Mouse (Mus musculus) megakaryocyte, embryonic 14.5 days (primary cell): ENCODE measurements around the gene Metrnl. TPM values are rescaled to one million over a fixed set of nuclear protein-coding genes. Genes with fewer than 3 reads are reported as not detected.

Source experiments
- H3K27me3 ChIP-seq: replicated peaks from 2 replicates; pipeline ENCODE3; 2012; ENCODE audit warnings: inconsistent platforms
- H3K36me3 ChIP-seq: replicated peaks from 2 replicates; pipeline ENCODE3; 2012; ENCODE audit warnings: low read length, inconsistent platforms, mixed read lengths
- H3K4me1 ChIP-seq: 2 replicates; pipeline ENCODE4 v1.6.1; 2012; ENCODE audit warnings: inconsistent platforms
- H3K4me3 ChIP-seq: replicated peaks from 2 replicates; pipeline ENCODE3; 2012; ENCODE audit warnings: moderate library complexity, mild to moderate bottlenecking, inconsistent platforms
- H3K9me3 ChIP-seq: 2 replicates; pipeline ENCODE4 v1.6.1; 2012; ENCODE audit warnings: inconsistent platforms
- FLI1 ChIP-seq: IDR thresholded peaks from 2 replicates; pipeline ENCODE4 v1.6.1; 2012; ENCODE audit warnings: low read length, inconsistent platforms, mixed read lengths
- GATA1 ChIP-seq: IDR thresholded peaks from 3 replicates; pipeline ENCODE4 v1.6.1; 2012; ENCODE audit warnings: mixed read lengths, low read length, inconsistent platforms, borderline replicate concordance
- polyA plus RNA-seq: library from polyadenylated mRNA; stranded (reverse); fragments of >175 nt; gene quantifications from 2 replicates; pipeline ENCODE4 v1.2.3, GENCODE M21; 2012; ENCODE audit warnings: low replicate concordance; ENCODE audit not compliant: insufficient read depth

Metrnl gene
- polyA plus RNA-seq, 1 experiment: 12.5 TPM

DNA sequence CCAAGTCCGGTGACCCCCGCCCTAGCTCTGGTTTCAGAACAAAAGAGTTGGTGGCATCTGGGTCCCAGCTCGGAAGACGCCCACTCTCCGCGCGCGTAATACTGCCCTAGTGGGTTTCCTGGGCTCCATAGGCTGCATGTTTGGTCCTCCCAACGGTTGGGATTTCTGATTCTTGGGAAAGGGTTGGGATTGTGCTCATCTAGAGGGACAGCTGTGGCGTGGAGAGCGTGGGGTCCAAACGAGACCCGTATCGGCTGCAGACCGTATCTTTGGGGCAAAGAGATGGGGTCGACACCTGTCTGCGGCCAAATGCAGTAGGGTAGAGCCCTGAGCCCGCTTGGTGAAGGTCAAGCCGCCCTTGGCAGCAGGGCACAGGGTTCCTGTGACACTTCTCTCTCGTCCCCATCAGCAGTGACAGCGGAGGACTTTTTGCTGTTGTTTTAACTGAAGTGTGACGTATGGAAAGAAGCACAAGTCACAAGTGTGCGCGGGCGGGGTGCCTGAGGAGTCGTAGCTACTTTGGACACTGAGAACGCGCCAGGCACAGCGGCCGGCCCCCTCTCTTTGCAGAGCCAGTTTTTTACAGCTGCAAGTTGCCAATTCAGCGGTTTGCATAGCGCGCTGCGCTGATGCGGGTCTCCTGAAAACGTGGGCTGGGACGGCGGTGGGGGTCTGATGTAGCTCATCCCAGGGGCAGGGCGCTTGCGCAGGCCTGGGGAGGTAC lies 1.7 kb downstream of the Metrnl start:
- peaks cover 8% of the 10 kb centered on the region for H3K36me3 ChIP-seq
- H3K4me3 ChIP-seq: peak overlapping the region; percentile 97
- peaks cover 38% of the 10 kb centered on the region for H3K27me3 ChIP-seq
- peaks cover 70% of the 10 kb centered on the region for H3K4me1 ChIP-seq
- no peak for TF ChIP-seq GATA1
- no peak for TF ChIP-seq FLI1
- H3K9me3 ChIP-seq: no peaks in the 10 kb centered on the region

DNA sequence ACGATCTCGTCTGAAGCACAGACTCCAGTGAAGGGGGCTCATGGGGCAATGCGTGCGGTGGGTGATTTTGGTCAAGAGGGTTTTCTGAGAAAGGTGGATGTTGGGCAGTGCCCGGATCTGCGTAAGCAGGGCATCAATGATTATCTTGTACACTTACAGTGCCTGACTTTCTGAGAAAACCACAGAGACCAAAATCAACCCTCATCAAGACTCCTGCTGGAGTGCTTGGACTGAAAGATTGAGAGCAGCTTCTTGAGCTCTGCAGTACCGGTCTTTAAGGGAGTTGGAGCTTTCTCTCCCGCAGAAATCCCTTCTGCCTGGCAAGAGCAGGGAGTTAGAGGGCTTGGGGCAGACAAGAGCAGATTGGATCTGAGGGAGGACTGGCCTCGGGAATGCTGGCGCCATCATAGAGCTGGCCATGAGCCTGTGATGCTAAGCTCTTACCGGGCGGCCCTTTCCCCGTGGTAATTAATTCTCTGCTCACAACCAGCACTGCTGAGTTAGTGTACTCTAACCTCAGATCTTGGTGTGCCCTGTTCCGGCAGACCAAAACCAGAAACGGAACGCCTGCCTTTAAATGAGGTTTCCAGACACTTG lies 2.4 kb downstream of the Metrnl start:
- Histone ChIP-seq H3K27me3 (peaks cover 38% of the 10 kb centered on the region), H3K4me1 (peaks cover 64% of the 10 kb centered on the region), H3K9me3 (no peaks in the 10 kb centered on the region), H3K4me3 (peak overlapping the region; percentile 97), H3K36me3 (peaks cover 14% of the 10 kb centered on the region)
- TF ChIP-seq GATA1 (no peak), FLI1 (no peak)

- Histone ChIP-seq H3K27me3 (peaks cover 41% of the 10 kb centered on the region), H3K4me1 (peaks cover 70% of the 10 kb centered on the region), H3K9me3 (no peaks in the 10 kb centered on the region), H3K4me3 (peak overlapping the region; percentile 53), H3K36me3 (peaks cover 36% of the 10 kb centered on the region)
- no peak for TF ChIP-seq FLI1
- no peak for TF ChIP-seq GATA1
Observed at GRCm38 (mm10) chr11:121706521-121707005, 5.2 kb downstream of the Metrnl start.

- H3K36me3 ChIP-seq: peaks cover 54% of the 10 kb centered on the region
- peaks cover 54% of the 10 kb centered on the region for H3K4me1 ChIP-seq
- no peak for TF ChIP-seq FLI1
- TF ChIP-seq GATA1: no peak
Observed at GRCm38 (mm10) chr11:121709278-121709677, 7.9 kb downstream of the Metrnl start.

GRCm38 (mm10) chr11:121710245-121710644 lies 8.9 kb downstream of the Metrnl start:
- H3K4me3 ChIP-seq: no peak overlapping the region
- no peaks in the 10 kb centered on the region for H3K9me3 ChIP-seq
- H3K27me3 ChIP-seq: peaks cover 12% of the 10 kb centered on the region
- TF ChIP-seq GATA1: no peak
- no peak for TF ChIP-seq FLI1
- peaks cover 45% of the 10 kb centered on the region for H3K4me1 ChIP-seq
- H3K36me3 ChIP-seq: peaks cover 63% of the 10 kb centered on the region

More at GRCm38 (mm10) chr11:121709278-121709677, 7.9 kb downstream of the Metrnl start:
- peaks cover 18% of the 10 kb centered on the region for H3K27me3 ChIP-seq
- no peaks in the 10 kb centered on the region for H3K9me3 ChIP-seq
- H3K4me3 ChIP-seq: no peak overlapping the region

DNA sequence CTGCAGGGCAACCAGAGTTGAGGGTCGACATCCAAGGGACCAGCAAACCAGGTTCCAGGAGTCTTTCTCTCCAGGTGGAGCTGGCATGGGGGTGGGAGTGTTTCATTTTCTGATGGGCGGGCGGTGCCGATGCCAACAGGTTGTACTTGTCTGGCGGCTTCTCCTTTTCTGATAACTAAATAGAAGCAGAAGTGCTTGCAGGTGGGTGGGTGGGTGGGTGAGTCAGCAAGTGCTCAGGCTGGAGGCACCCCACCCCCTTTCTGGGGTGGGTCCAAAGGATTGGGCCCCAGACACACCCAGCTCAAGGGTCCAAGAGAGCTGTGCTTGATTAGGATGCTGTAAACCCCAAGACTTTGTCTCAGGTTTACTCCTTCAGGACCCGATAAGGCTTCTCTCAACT lies 11.6 kb downstream of the Metrnl start:
- H3K4me1 ChIP-seq: peaks cover 18% of the 10 kb centered on the region
- peaks cover 82% of the 10 kb centered on the region for H3K36me3 ChIP-seq
- no peak for TF ChIP-seq GATA1
- no peak for TF ChIP-seq FLI1
- H3K27me3 ChIP-seq: peaks cover 11% of the 10 kb centered on the region
- H3K9me3 ChIP-seq: no peaks in the 10 kb centered on the region
- H3K4me3 ChIP-seq: no peak overlapping the region

DNA sequence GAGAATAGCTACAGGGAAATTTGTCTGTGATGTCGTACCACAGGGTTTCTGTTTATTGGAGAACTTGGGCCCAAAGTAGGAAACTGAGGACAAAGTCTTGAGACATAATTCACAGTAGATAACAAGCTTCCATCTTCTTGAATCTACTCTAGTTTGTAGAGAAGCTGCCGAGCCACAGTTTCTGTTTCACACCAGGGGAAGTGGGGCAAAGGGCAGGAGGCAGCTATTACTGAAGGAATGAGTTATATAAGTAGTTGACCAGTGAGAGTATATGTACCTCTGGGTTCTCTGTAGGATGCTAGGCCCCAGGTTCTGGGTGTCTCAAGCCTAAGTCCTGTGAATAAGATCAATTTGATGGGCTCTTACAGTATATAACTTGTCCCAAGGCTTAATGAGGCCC lies 12.2 kb downstream of the Metrnl start:
- Histone ChIP-seq H3K36me3 (peaks cover 77% of the 10 kb centered on the region), H3K4me1 (peaks cover 17% of the 10 kb centered on the region), H3K27me3 (peaks cover 11% of the 10 kb centered on the region), H3K9me3 (no peaks in the 10 kb centered on the region), H3K4me3 (no peak overlapping the region)
- TF ChIP-seq GATA1 (no peak), FLI1 (no peak)

DNA sequence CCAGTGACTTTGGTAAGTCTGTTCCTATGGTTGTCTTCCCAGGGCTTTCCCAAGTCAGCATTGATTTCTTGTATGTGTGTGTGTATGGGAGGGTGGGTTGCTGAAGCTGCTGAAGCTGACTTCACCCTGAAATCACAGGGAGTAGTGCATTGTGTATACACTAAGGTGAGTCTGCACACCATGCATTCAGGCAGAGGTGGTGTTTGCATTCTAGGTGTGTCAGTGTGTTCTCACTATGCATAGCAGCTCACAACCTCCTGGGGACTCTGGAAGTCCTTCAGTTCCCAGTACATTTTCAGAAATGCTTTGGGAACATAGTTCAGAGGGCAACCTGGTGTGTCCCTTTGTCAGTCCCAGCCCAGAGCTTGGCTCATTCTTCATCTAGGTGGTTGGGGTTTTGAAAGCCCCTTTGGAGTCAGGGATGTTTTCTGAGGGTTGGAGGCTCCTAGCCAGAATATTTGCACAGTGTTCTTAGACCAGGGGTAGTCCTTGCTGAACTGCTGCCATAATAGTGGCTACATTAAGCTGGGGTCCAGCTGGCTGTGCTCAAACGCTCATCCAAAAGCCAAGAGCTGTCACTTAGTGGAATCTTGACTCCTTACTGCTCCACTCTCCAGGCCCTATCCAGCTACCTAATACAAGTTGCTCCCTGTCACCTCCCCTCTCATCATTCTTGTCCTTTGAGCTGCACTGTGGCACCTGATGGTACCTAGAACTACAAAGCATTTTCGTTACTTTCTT lies 13.6 kb downstream of the Metrnl start:
- TF ChIP-seq GATA1 (no peak), FLI1 (no peak)
- Histone ChIP-seq H3K27me3 (peaks cover 11% of the 10 kb centered on the region), H3K36me3 (peaks cover 69% of the 10 kb centered on the region), H3K4me1 (peaks cover 30% of the 10 kb centered on the region), H3K9me3 (no peaks in the 10 kb centered on the region), H3K4me3 (no peak overlapping the region)

DNA sequence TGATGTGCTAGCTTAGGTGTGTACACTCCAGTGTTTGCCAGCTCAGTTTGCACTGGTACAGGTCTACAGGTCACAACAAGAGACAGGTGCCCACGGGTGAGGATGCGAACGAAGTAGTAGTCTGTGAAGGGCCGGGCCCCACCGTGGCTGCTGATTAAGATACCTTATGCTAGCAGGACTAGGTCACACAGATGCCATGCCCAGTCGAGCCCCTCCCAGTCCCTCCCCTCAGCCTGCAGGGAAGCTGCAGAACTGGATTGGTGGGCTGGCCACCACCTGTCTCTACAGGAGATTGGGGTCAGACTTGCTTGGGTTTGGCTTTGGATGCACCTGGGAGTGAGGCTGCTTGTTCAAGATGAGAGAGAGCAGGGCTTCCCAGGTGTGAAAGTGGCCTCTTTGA lies 16.4 kb downstream of the Metrnl start:
- H3K9me3 ChIP-seq: no peaks in the 10 kb centered on the region

More for the DNA sequence above, 16.4 kb downstream of the Metrnl start:
- Histone ChIP-seq H3K27me3 (peaks cover 18% of the 10 kb centered on the region), H3K4me3 (no peak overlapping the region), H3K4me1 (peaks cover 24% of the 10 kb centered on the region), H3K36me3 (peaks cover 48% of the 10 kb centered on the region)
- TF ChIP-seq FLI1: no peak
- no peak for TF ChIP-seq GATA1
